Mouse (Mus musculus) activated CD4-positive, CD25-positive, alpha-beta regulatory T cell, adult 4 months (primary cell): Measurements from ENCODE around the gene Ehmt2. TPM values are rescaled to one million over a fixed set of nuclear protein-coding genes. Genes with fewer than 3 reads are reported as not detected.
"Not testable (repeated sequence)": the region's sequence is repeated elsewhere in the genome, so short reads cannot be mapped to it uniquely, and the experiment has no call there.

Experiments used
- ATAC-seq: one replicate; pipeline ENCODE4 v1.8.0; 2017
- polyA plus RNA-seq, 2 experiments: library from polyadenylated mRNA; unstranded; fragments of 100-300 nt; shearing (Covaris generic); gene quantifications; one replicate each; pipeline ENCODE4 v1.2.1; 2017

Gene Ehmt2
- polyA plus RNA-seq, 2 experiments from 2014 or later: 32.8 to 37.0 TPM

DNA sequence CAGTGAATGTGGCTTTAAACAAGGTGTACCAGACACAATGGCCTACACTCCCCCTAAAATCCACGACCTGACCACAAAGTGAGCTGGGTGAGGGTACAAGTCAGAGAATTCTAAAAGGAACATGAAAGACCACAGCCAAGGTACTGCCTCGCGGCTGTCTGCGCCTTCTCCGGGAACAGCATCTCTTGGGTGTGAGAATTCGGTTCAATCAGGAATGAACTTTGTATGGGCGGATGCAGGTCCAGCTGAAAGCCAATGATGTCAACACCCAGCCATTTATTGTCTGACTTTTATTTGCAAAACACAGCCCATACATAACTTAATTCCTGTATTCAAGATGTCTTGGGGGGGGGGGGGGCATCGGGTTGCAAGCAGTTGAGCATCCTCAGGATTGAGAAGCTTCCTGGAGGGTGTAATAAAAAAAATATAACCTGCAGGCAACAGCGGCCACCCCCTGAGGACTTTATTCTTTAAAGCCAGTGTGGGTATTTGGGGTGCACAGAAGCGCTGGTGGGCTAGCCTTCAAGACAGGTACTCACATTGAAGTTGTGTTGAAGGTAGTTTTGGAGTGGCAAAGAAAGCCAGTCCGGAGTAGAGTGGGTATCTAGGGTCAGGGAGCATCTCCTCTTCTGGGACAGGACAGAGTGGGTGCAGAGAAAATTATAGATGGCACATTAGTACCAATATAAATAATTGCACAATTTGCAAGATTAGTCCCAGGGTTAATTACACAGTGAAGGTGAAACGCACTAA, 5.0 kb upstream of the Ehmt2 start:
- ATAC-seq: no peak

DNA sequence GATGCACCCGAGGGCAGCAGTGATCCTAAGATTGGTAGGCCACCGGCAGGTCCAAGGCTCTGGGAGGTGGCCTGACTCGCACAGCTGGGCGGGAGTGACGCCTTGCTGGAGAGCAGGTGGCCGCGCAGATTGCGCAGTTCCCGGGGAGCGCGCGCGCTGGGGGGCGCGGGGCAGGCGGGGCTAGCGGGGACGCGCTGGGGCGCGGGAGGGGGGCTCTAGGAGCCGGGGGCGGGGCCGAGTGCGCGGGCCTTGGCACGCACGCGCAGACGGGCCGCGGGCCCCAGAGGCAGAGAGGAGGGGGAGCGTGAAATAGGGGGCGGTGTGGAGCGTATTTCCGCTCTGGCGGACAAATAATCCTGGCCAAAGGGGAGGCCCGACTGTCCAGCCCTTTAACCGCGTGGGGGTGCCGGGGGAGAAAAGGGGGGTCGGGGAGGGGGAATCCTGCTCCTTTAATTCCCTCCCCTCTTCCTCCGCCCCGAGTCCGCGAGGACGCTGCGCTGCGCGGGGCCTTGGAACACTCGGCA, 4.1 kb upstream of the Ehmt2 start:
- peak; percentile 41 for ATAC-seq

DNA sequence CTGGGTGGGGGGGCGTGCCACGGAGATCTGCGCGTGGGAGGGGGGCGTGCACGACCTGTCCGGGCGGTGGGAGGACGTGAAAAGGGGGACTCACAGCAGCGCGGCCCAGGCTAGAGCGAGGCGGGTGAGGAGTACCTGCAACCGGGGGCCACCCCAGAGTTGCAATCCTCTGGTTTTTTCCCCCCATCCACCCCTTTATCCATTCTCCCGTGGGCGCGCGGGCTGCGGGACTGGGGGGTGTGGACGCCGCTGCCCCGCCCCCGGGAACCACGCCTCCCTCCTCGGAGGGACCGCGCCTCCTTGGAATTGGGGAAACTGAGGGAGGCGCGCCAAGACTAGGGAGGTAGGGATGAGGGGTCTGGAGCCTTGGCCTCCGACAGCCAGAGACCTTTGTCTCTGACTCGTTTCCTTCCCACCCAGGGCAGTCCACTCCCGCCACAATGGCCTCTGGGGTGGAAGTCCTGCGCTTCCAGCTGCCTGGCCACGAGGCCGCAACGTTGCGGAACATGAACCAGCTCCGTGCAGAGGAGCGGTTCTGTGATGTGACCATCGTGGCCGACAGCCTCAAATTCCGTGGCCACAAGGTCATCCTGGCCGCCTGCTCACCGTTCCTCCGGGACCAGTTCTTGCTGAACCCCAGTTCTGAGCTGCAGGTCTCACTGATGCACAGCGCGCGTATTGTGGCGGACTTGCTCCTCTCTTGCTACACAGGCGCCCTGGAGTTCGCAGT, 3.3 kb upstream of the Ehmt2 start:
- ATAC-seq: no peak

DNA sequence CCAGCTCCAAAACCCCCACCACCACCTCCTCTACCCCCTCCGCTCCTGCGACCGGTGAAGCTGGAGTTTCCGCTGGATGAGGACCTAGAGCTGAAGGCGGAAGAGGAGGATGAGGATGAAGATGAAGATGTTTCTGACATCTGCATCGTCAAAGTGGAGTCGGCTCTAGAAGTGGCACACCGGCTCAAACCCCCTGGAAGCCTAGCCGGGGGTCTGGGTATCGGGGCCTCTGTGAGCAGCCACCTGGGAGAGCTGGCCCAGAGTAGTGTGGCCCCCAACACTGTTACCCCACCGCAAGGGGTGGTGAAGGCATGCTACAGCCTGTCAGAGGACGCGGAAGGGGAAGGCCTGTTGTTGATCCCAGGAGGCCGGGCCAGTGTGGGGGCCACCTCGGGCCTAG, 2.5 kb upstream of the Ehmt2 start:
- ATAC-seq: no peak

DNA sequence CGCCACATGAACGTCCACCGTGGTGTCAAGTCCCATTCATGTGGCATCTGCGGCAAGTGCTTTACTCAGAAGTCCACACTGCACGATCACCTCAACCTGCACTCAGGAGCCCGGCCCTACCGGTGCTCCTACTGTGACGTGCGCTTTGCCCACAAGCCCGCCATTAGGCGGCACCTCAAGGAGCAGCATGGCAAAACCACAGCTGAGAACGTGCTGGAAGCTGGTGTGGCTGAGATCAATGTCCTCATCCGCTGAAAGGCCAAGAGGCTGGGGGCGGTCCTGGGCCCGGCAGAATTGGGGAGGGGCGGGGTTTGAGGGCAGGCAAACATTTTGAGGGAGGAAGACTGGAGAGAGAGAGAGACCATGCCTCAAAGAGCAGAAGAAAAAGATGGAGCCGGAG, 1.9 kb upstream of the Ehmt2 start:
- ATAC-seq: peak; percentile 11

DNA sequence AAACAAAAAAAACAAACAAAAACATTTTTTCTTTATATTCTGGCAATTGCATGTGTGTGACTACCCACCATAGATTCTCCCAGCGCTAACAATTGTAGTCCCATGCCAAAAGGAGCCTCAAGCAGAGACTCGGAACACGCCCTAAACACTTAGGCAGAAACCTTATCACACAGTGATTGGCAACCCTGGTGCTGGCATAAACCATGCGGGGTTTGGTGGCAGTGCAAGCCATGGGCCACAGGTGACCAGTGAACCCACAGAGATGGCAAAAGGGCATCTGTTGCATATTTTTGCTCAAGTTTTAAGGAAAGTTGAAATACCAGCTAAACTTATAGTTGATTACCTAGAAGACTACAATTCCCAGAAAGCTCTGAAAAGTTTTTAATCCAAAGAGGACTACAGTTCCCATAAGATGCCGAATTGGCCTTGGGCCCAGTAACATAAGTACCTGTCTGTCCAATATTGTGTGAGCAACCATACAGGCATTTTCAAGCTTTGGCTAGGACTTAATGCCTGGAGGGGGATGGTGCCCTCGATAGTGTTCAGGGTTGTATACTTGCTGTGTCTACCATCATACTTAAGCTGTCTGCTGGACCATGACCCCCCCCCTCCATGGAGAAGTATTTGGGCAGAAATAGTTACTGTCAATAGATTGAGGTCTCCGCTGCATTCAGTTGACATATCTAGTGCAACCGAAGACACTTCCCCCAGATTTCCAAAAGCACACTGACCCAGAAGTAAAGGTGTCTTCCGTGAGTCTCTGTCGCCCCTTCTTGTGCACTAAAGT, 703 bp upstream of the Ehmt2 start:
- ATAC-seq: no peak

DNA sequence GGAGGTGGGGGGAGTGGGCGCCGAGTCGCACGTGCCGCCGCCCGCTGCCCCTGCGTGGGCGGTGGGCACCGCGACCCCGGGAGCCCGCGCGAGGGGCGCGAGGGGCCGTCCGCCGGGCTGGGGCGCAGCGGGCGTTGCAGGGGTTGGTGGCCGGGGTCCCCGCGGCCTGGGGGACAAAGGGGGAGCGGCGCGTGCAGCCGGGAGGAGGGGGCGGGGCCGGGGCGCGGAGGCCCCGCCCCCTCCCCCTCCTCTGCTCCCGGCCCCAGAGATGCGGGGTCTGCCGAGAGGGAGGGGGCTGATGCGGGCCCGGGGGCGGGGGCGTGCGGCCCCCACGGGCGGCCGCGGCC, 410 bp downstream of the Ehmt2 start:
- no peak for ATAC-seq

DNA sequence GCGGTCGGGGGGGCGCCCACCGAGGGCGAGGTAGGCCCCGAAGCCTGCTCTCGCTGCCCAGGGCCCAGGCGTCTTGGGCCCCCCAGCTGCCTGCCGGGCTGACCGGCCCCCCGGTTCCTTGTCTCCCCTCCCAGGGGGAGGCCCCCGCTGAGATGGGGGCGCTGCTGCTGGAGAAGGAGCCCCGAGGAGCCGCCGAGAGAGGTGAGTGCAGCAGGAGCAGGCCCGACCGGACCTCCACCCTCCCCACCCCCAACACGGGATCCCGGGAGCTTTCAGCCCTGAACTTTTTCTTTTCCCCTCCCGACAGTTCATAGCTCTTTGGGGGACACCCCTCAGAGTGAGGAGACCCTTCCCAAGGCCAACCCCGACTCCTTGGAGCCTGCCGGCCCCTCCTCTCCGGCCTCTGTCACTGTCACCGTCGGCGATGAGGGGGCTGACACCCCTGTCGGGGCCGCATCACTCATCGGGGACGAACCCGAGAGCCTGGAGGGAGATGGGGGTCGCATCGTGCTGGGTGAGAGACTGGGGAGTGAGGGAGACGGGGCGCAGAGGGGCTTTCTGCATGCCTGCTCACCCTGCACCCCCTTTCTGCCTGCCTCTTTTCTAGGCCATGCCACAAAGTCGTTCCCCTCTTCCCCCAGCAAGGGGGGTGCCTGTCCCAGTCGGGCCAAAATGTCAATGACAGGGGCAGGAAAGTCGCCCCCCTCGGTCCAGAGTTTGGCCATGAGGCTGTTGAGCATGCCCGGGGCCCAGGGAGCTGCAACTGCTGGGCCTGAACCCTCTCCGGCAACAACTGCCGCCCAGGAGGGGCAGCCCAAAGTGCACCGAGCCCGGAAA, 1.0 kb downstream of the Ehmt2 start:
- ATAC-seq: peak; percentile 24

DNA sequence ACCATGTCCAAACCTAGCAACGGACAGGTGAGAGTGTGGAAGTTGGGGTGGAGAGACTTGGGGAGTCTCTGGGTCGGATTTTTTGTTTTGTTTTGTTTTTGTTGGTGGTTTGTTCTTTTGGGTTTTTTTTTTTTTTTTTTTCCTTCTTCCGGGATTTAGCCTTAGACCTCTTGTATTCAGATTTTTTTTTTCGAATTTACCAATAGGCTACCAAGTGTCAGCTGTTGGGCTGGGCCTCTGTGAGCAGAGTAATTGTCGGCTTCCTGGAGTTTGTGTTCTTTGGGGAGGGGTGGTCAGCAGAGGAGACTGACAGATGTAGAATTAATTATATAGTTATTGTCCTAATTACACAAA, 1.6 kb downstream of the Ehmt2 start:
- peak; percentile 53 for ATAC-seq

DNA sequence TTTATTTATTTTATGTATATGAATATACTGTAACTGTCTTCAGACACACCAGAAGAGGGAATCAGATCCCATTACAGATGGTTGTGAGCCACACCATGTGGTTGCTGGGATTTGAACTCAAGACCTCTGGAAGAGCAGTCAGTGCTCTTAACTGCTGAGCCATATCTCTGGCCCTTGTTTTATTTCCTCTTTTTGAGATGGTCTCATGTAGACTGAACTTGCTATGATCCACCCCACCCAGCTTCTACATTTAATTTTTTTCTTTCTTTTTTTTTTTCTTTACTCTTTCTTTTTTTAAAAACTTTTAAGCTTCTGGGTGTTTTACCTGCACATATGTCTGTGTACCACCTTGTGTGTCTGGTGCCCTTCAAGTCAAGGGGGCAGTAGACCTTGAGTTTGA, 2.6 kb downstream of the Ehmt2 start:
- ATAC-seq: not testable (repeated sequence)

DNA sequence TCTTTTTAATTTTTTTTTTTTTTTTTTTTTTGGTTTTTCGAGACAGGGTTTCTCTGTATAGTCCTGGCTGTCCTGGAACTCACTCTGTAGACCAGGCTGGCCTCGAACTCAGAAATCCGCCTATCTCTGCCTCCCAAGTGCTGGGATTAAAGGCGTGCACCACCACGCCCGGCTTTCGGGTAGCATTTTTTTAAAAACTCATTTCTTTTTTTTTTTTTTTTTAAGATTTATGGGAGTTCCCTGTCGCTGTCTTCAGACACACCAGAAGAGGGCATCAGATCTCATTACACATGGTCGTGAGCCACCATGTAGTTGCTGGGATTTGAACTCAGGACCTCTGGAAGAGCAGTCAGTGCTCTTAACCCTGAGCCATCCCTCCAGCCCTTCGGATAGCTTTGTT, 3.7 kb downstream of the Ehmt2 start:
- not testable (repeated sequence) for ATAC-seq

DNA sequence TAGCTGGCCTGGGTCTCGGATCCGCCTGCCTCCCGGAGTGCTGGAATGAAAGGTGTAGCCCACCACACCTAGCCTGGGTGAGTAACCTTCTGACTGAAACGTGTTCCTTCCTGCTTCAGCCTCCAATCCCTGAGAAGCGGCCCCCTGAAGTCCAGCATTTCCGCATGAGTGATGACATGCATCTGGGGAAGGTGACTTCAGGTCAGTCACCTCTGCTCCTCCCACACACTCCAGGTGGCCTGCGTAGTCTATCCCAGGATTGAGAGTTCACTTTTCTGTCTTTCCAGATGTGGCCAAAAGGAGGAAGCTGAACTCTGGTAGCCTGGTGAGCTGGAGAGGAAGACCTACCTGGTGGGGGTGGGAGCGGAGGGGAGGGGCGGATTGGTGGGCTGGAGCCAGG, 4.6 kb downstream of the Ehmt2 start:
- no peak for ATAC-seq

DNA sequence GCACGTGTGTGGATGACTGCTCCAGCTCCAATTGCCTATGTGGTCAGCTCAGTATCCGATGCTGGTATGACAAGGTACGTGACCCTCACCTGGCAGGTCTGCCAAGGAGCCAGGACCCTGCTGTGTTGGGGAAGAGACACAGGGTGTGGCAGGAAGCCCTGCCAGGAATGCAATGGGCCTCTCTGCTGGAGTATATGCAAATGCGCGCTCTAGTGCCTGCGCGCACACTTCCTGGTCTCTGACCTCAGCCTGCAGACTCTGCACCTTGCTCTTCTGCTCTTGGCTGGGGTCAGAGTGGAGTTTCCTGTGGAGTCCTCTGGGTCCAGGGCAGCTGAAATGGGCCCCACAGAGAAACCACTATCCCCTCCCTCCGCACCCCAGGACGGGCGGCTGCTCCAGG, 12.7 kb downstream of the Ehmt2 start:
- no peak for ATAC-seq

DNA sequence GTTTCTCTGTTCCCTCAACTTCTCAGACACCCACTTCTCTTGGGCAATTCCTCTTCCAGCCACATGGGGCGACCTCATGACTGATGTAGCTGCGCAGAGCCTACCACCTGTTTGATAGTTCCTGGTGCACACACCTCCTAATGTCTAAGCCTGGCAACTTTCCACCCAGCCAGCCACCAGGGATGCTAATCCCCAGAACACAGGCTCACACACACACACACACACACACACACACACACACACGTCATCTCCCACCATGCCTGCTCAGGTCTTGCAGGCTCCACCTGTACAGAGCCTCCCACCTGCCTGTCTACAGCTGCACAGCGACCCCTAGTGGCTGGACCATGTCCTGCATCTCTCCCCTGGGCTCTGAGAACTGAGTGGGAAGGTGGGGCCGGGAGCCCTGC, 13.7 kb downstream of the Ehmt2 start:
- peak; percentile 89 for ATAC-seq

DNA sequence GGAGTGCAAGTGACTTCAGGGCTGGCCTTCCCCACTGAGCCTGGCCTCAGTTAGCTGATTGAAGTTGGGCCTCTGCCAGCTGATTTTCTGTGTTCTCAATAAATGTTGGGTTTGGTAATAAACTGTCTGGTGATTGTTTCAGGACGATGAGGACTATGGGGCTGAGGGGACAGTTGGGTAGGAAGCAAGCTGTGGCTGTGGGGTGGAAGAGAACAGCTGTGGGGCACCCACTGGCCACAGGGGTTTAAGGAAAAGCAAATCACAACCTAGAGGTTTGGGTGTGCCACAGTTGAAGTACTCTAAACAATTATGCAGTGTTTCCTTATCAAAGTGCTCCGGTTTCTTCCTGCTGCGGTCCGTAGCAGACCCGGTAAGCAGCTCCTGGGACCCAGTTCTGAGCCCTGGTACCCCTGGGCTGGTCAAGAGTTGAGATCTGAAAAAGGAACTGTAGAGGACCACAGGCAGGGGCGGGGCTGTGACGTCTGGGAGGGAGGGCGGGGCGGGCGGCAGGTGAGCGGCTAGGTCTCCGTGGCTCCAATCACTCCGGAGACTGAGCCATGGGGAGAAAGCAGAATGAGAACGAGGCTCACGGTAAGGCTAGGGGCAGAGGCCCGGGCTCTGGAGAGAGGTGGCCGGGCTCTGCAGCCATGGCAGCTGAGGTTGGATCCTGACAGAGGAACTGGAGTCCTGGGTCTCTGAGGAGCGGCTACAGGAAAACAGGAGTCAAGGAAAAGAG, 15.8 kb downstream of the Ehmt2 start, which contains the start of gene Slc44a4:
Slc44a4 (plus strand) TSS at position 537 of the 736 bp plus-strand sequence.
- no peak for ATAC-seq

DNA sequence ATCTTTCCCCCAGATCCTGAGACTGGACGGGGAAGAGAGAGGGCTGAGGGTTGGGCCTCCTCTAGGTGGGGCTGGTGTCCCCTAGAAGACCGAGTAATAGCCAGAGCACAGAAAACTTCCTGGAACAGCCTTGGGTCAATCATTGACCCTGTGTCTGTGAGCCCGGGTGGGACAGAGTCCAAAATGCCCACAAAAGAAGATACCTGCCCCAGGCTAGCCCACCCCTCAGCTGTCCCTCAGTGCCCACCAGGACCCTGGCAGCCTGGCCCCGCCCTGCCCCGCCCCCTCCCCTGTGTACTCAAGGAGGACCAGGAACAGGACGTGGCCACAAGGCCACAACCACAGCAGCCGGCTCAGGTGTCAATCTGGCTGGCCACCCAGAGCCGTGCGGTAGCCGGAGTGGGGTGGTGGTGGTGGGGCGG, 17.2 kb downstream of the Ehmt2 start:
- ATAC-seq: no peak

DNA sequence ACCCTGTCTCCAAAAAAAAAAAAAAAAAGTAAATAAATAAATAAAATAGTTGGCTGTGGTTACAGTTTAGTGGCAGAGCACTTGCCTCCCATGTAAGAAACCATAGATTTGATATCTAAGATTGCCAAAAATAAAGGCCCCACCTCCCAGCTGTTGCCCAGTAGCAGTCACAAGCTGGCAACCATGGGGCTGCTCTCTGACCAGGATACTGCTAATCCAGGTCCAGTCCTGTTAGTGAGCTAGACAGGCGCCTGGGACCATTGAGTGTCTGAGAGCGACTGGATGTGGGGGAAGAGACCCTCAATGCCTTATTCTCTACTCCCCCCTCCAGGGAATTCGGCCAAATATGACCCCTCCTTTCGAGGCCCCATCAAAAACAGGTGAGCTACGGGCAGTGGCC, 18.0 kb downstream of the Ehmt2 start:
- no peak for ATAC-seq

DNA sequence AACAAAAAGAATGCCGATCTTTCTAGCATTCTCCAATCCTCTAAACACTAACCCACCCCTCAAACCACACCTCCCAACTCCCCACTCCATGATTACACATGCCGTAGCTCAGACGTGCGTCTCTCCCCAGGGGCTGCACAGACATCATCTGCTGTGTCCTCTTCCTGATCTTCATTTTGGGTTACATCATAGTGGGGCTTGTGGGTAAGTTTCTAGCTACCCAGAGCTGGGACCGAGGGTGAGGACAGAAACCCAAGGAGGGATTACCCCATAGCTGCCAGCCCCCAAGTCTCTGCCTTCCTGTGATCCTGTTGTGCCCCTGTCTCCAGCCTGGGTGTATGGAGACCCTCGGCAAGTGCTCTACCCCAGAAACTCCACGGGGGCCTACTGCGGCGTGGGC, 18.9 kb downstream of the Ehmt2 start:
- no peak for ATAC-seq

DNA sequence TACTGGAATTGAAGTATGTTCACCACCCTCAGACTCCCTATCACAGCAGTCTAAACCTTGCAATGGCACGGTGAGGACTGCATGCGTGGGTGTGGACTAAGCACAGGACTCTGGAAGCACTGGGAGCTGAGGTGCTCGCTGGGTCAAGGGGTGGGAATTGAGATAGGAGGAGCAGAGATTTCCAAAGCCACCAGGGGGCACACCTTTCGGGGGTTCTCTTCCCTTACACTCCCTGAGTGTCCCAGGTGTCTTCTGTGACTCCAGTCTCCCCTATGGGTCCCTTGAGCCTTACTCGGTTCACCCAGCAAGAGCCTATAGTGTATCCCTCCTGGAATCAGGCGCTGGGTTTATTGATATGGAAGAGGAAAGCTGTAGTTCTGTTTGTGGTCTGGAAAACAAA, 24.7 kb downstream of the Ehmt2 start:
- no peak for ATAC-seq

DNA sequence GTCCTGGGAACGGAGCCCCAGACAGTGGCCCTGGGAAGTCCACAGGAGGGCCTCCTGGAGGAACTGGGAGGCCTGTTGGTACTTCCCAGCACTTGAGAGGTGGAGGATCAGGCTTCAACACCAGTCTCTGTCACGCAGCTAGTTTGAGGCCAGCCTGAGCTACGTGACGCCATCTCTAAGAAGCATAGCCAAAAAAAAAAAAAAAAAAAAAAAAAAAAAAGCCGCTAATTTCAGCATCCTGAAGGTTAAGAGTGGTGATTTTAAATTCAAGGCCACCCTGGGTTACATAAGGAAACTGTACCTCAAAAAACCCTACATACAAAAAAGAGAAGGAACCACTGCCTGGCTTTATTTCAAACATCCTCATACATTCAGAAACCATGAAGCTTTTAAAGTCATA, 26.0 kb downstream of the Ehmt2 start:
- ATAC-seq: no peak

DNA sequence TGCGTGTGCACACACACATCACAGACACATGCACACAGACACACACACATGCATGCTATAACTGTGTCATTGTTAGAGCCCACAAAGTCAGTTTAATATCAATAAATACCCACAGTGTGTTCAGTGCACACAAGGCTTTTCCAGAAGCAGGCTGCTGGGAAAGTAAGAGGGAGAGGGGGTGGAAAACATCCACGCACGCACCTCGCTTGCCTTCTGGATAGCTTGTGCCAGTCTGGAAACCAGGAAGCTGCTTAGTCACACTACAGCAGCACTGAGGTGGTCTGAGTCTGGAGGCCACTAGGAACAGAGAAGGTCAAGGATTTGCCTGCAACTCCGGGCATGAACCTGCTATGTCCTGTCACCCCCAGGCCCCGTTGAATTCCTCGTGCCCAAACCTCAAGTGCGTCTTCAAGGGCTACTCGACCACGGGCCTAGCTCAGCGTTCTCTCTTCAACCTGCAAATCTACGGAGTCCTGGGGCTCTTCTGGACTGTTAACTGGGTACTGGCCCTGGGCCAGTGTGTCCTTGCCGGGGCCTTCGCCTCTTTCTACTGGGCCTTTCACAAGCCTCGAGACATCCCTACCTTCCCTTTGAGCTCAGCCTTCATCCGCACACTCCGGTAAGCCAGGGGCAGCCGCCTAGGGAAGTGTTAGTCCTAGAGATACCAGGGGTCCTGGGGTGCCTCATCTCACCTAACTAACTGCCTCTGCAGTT, 29.2 kb downstream of the Ehmt2 start:
- no peak for ATAC-seq
